Mouse (Mus musculus): Measurements from ENCODE around the gene Dhcr7.

GRCm38 (mm10) chr7:143830399-143830798 lies 7.5 kb downstream of the Dhcr7 start:
- no peak for TF ChIP-seq CTCF (IDR thresholded peaks at IDR 0.05)
- no peak for TF ChIP-seq POLR2A (IDR thresholded peaks at IDR 0.05; ENCODE audit: insufficient read depth, low read depth, low read length)
- TF ChIP-seq EP300 (IDR thresholded peaks at IDR 0.05; ENCODE audit: insufficient read depth, low read depth, low read length), result no peak

All from heart, adult 2 months (tissue).